Mouse (Mus musculus): Measurements from ENCODE around the gene Cic.
"Not testable (repeated sequence)": the region's sequence is repeated elsewhere in the genome, so short reads cannot be mapped to it uniquely, and the experiment has no call there.

Cic gene

GRCm38 (mm10) chr7:25243361-25243760 is 24.1 kb upstream of the Cic start:
- no peak for DNase-seq (ENCODE audit: low read depth, low spot score)

- no peak for DNase-seq (ENCODE audit: low read depth, low spot score)
Measured at GRCm38 (mm10) chr7:25244562-25245369, 22.7 kb upstream of the Cic start.

- DNase-seq (ENCODE audit: low read depth, low spot score) = no peak
Measured at GRCm38 (mm10) chr7:25246079-25246758, 21.3 kb upstream of the Cic start.

- no peak for DNase-seq (ENCODE audit: low read depth, low spot score)
Measured at GRCm38 (mm10) chr7:25246759-25247137, 20.8 kb upstream of the Cic start.

- DNase-seq (ENCODE audit: low read depth, low spot score) = no peak
Measured at GRCm38 (mm10) chr7:25247498-25247897, 20.0 kb upstream of the Cic start.

GRCm38 (mm10) chr7:25248018-25248647 is 19.4 kb upstream of the Cic start:
- peak; percentile 42 for DNase-seq (ENCODE audit: low read depth, low spot score)

GRCm38 (mm10) chr7:25248846-25249313 is 18.6 kb upstream of the Cic start:
- no peak for DNase-seq (ENCODE audit: low read depth, low spot score)

GRCm38 (mm10) chr7:25249314-25250140 is 18.0 kb upstream of the Cic start:
- peak; percentile 92 for DNase-seq (ENCODE audit: low read depth, low spot score)

GRCm38 (mm10) chr7:25250141-25250972 is 17.1 kb upstream of the Cic start, which contains the start of gene Erf:
Gene Erf, minus strand, starts transcription at chr7:25250761.
- peak; percentile 97 for DNase-seq (ENCODE audit: low read depth, low spot score)

- peak; percentile 82 for DNase-seq (ENCODE audit: low read depth, low spot score)
Measured at GRCm38 (mm10) chr7:25251071-25251791, 16.3 kb upstream of the Cic start.

- DNase-seq (ENCODE audit: low read depth, low spot score) = no peak
Measured at GRCm38 (mm10) chr7:25251822-25252221, 15.7 kb upstream of the Cic start.

GRCm38 (mm10) chr7:25261896-25262295 is 5.6 kb upstream of the Cic start:
- DNase-seq (ENCODE audit: low read depth, low spot score) = peak; percentile 56

GRCm38 (mm10) chr7:25263968-25264870 is 3.3 kb upstream of the Cic start:
- peak; percentile 92 for DNase-seq (ENCODE audit: low read depth, low spot score)

- DNase-seq (ENCODE audit: low read depth, low spot score) = not testable (repeated sequence)
Measured at GRCm38 (mm10) chr7:25265743-25266142, 1.8 kb upstream of the Cic start.

- no peak for DNase-seq (ENCODE audit: low read depth, low spot score)
Measured at GRCm38 (mm10) chr7:25266180-25266962, 1.1 kb upstream of the Cic start.

- peak; percentile 100 for DNase-seq (ENCODE audit: low read depth, low spot score)
Measured at GRCm38 (mm10) chr7:25267751-25268463, 403 bp downstream of the Cic start.

GRCm38 (mm10) chr7:25268588-25268987 is 1.1 kb downstream of the Cic start:
- no peak for DNase-seq (ENCODE audit: low read depth, low spot score)

All from ZHBTc4 (cell line).